Mouse (Mus musculus): ENCODE measurements around the gene Tbxas1. TPM values are rescaled to one million over a fixed set of nuclear protein-coding genes. Genes with fewer than 3 reads are reported as not detected.

The Tbxas1 gene
- polyA plus RNA-seq, 1 experiment from 2014 or later, result 1.9 TPM

GRCm38 (mm10) chr6:38863595-38863994 is 11.6 kb upstream of the Tbxas1 start:
- no peaks in the 10 kb centered on the region for H3K27me3 ChIP-seq
- 41% methylated on average over 3 of the region's 3 CpGs for WGBS
- H3K9ac ChIP-seq, result no peak overlapping the region
- H3K4me3 ChIP-seq, result no peak overlapping the region
- no peaks in the 10 kb centered on the region for H3K9me3 ChIP-seq
- H3K4me1 ChIP-seq, result peaks cover 51% of the 10 kb centered on the region
- no peak overlapping the region for H3K27ac ChIP-seq
- no peaks in the 10 kb centered on the region for H3K36me3 ChIP-seq
- H3K4me2 ChIP-seq (replicated peaks), result no peak overlapping the region
- ATAC-seq (ENCODE audit: low FRiP score, low read depth), result no peak

GRCm38 (mm10) chr6:38865805-38866204 is 9.4 kb upstream of the Tbxas1 start:
- peaks cover 42% of the 10 kb centered on the region for H3K4me1 ChIP-seq
- H3K27me3 ChIP-seq, result no peaks in the 10 kb centered on the region

GRCm38 (mm10) chr6:38866357-38866756 is 8.8 kb upstream of the Tbxas1 start:
- H3K4me1 ChIP-seq, result peaks cover 46% of the 10 kb centered on the region
- H3K27me3 ChIP-seq, result no peaks in the 10 kb centered on the region
- no peak overlapping the region for H3K27ac ChIP-seq
- ATAC-seq (ENCODE audit: low FRiP score, low read depth), result no peak
- H3K36me3 ChIP-seq, result peaks cover 5% of the 10 kb centered on the region; the same call in 1 of the 2 replicates
- no peak overlapping the region for H3K9ac ChIP-seq
- no peak overlapping the region for H3K4me2 ChIP-seq (replicated peaks)
- WGBS, result 85% methylated on average over 1 of the region's 1 CpGs
- no peak overlapping the region for H3K4me3 ChIP-seq
- H3K9me3 ChIP-seq, result no peaks in the 10 kb centered on the region

More at GRCm38 (mm10) chr6:38865805-38866204, 9.4 kb upstream of the Tbxas1 start:
- Histone ChIP-seq H3K36me3 (peaks cover 5% of the 10 kb centered on the region; the same call in 1 of the 2 replicates), H3K4me2 (replicated peaks) (no peak overlapping the region), H3K9ac (no peak overlapping the region), H3K4me3 (no peak overlapping the region), H3K9me3 (no peaks in the 10 kb centered on the region), H3K27ac (no peak overlapping the region)
- ATAC-seq (ENCODE audit: low FRiP score, low read depth), result no peak

GRCm38 (mm10) chr6:38866761-38867160 is 8.4 kb upstream of the Tbxas1 start:
- H3K4me3 ChIP-seq, result no peak overlapping the region
- WGBS, result 61% methylated on average over 2 of the region's 2 CpGs
- no peak overlapping the region for H3K4me2 ChIP-seq (replicated peaks)
- no peak overlapping the region for H3K27ac ChIP-seq
- no peaks in the 10 kb centered on the region for H3K9me3 ChIP-seq
- no peak for ATAC-seq (ENCODE audit: low FRiP score, low read depth)
- H3K4me1 ChIP-seq, result peaks cover 50% of the 10 kb centered on the region
- no peak overlapping the region for H3K9ac ChIP-seq
- peaks cover 5% of the 10 kb centered on the region; the same call in 1 of the 2 replicates for H3K36me3 ChIP-seq
- no peaks in the 10 kb centered on the region for H3K27me3 ChIP-seq

- Histone ChIP-seq H3K36me3 (peaks cover 5% of the 10 kb centered on the region; the same call in 1 of the 2 replicates), H3K4me3 (no peak overlapping the region), H3K9me3 (no peaks in the 10 kb centered on the region), H3K4me2 (replicated peaks) (no peak overlapping the region), H3K9ac (no peak overlapping the region), H3K27ac (no peak overlapping the region), H3K27me3 (no peaks in the 10 kb centered on the region), H3K4me1 (peaks cover 55% of the 10 kb centered on the region)
- no peak for ATAC-seq (ENCODE audit: low FRiP score, low read depth)
- 24% methylated on average over 1 of the region's 1 CpGs for WGBS
These were observed 7.9 kb upstream of the Tbxas1 start for GRCm38 (mm10) chr6:38867291-38867690.

GRCm38 (mm10) chr6:38868974-38869373 is 6.2 kb upstream of the Tbxas1 start:
- peaks cover 70% of the 10 kb centered on the region for H3K4me1 ChIP-seq
- H3K27ac ChIP-seq, result no peak overlapping the region
- peaks cover 5% of the 10 kb centered on the region; the same call in 1 of the 2 replicates for H3K36me3 ChIP-seq
- no peak overlapping the region for H3K9ac ChIP-seq
- WGBS, result 90% methylated on average over 1 of the region's 1 CpGs
- H3K9me3 ChIP-seq, result no peaks in the 10 kb centered on the region
- no peak overlapping the region for H3K4me3 ChIP-seq
- H3K4me2 ChIP-seq (replicated peaks), result no peak overlapping the region
- no peaks in the 10 kb centered on the region for H3K27me3 ChIP-seq
- no peak for ATAC-seq (ENCODE audit: low FRiP score, low read depth)

GRCm38 (mm10) chr6:38870070-38870469 is 5.1 kb upstream of the Tbxas1 start:
- no peak overlapping the region for H3K4me3 ChIP-seq
- WGBS, result 54% methylated on average over 2 of the region's 2 CpGs
- no peak for ATAC-seq (ENCODE audit: low FRiP score, low read depth)

GRCm38 (mm10) chr6:38871051-38871450 is 4.2 kb upstream of the Tbxas1 start:
- H3K9ac ChIP-seq, result no peak overlapping the region
- no peaks in the 10 kb centered on the region for H3K9me3 ChIP-seq
- no peaks in the 10 kb centered on the region for H3K27me3 ChIP-seq
- no peak overlapping the region for H3K4me3 ChIP-seq
- no peak overlapping the region for H3K27ac ChIP-seq
- H3K4me2 ChIP-seq (replicated peaks), result no peak overlapping the region
- WGBS, result 44% methylated on average over 7 of the region's 7 CpGs
- peaks cover 5% of the 10 kb centered on the region; the same call in 1 of the 2 replicates for H3K36me3 ChIP-seq
- H3K4me1 ChIP-seq, result peaks cover 53% of the 10 kb centered on the region
- no peak for ATAC-seq (ENCODE audit: low FRiP score, low read depth)

More at GRCm38 (mm10) chr6:38870070-38870469, 5.1 kb upstream of the Tbxas1 start:
- no peak overlapping the region for H3K9ac ChIP-seq
- H3K27ac ChIP-seq, result no peak overlapping the region
- H3K36me3 ChIP-seq, result peaks cover 5% of the 10 kb centered on the region; the same call in 1 of the 2 replicates
- H3K4me2 ChIP-seq (replicated peaks), result no peak overlapping the region
- no peaks in the 10 kb centered on the region for H3K9me3 ChIP-seq
- peaks cover 63% of the 10 kb centered on the region for H3K4me1 ChIP-seq
- H3K27me3 ChIP-seq, result no peaks in the 10 kb centered on the region

GRCm38 (mm10) chr6:38873316-38873715 is 1.9 kb upstream of the Tbxas1 start:
- Histone ChIP-seq H3K27me3 (no peaks in the 10 kb centered on the region), H3K4me2 (replicated peaks) (peak overlapping the region; percentile 72), H3K27ac (no peak overlapping the region), H3K9me3 (no peaks in the 10 kb centered on the region), H3K4me1 (peaks cover 41% of the 10 kb centered on the region), H3K4me3 (peak overlapping the region; percentile 98), H3K9ac (peak overlapping the region; percentile 100), H3K36me3 (peaks cover 5% of the 10 kb centered on the region; the same call in 1 of the 2 replicates)
- no peak for ATAC-seq (ENCODE audit: low FRiP score, low read depth)
- WGBS, result 91% methylated on average over 1 of the region's 1 CpGs

- peak overlapping the region; percentile 97; the same call in 1 of the 2 replicates for H3K27ac ChIP-seq
- WGBS, result 11% methylated on average over 8 of the region's 8 CpGs
- no peaks in the 10 kb centered on the region for H3K27me3 ChIP-seq
- H3K9ac ChIP-seq, result peak overlapping the region; percentile 100
- peak overlapping the region; percentile 72 for H3K4me2 ChIP-seq (replicated peaks)
- peak overlapping the region; percentile 98 for H3K4me3 ChIP-seq
- peaks cover 41% of the 10 kb centered on the region for H3K4me1 ChIP-seq
- peaks cover 5% of the 10 kb centered on the region; the same call in 1 of the 2 replicates for H3K36me3 ChIP-seq
- no peaks in the 10 kb centered on the region for H3K9me3 ChIP-seq
- no peak for ATAC-seq (ENCODE audit: low FRiP score, low read depth)
These were observed 1.2 kb upstream of the Tbxas1 start for GRCm38 (mm10) chr6:38874035-38874434.

- peak overlapping the region; percentile 72 for H3K4me2 ChIP-seq (replicated peaks)
- peak overlapping the region; percentile 98 for H3K4me3 ChIP-seq
- ATAC-seq (ENCODE audit: low FRiP score, low read depth), result no peak
- H3K36me3 ChIP-seq, result peaks cover 5% of the 10 kb centered on the region; the same call in 1 of the 2 replicates
- no peaks in the 10 kb centered on the region for H3K27me3 ChIP-seq
- H3K27ac ChIP-seq, result peak overlapping the region; percentile 97
- H3K9me3 ChIP-seq, result no peaks in the 10 kb centered on the region
- peak overlapping the region; percentile 100 for H3K9ac ChIP-seq
- peaks cover 41% of the 10 kb centered on the region for H3K4me1 ChIP-seq
- WGBS, result under 1% methylated on average over 23 of the region's 23 CpGs
These were observed 493 bp upstream of the Tbxas1 start for GRCm38 (mm10) chr6:38874565-38875257.

GRCm38 (mm10) chr6:38876071-38876911 is 1.1 kb downstream of the Tbxas1 start, which contains the start of gene Hipk2:
Gene Hipk2, minus strand, starts transcription at chr6:38876165.
- peak; percentile 93 for ATAC-seq (ENCODE audit: low FRiP score, low read depth)
- no peaks in the 10 kb centered on the region for H3K27me3 ChIP-seq
- H3K4me3 ChIP-seq, result peak within 1 kb of the TSS; percentile 98
- H3K36me3 ChIP-seq, result no peaks in the 10 kb centered on the region
- under 1% methylated on average over 96 of the region's 108 CpGs for WGBS
- H3K4me1 ChIP-seq, result peaks cover 31% of the 10 kb centered on the region
- H3K9ac ChIP-seq, result peak within 1 kb of the TSS; percentile 100
- H3K27ac ChIP-seq, result peak within 1 kb of the TSS; percentile 97
- H3K4me2 ChIP-seq (replicated peaks), result peak within 1 kb of the TSS; percentile 72
- H3K9me3 ChIP-seq, result no peaks in the 10 kb centered on the region

Data from limb, embryonic 13.5 days (tissue).